ENCODE assay signal across 9 mouse cellular contexts in the genomic region with DNA sequence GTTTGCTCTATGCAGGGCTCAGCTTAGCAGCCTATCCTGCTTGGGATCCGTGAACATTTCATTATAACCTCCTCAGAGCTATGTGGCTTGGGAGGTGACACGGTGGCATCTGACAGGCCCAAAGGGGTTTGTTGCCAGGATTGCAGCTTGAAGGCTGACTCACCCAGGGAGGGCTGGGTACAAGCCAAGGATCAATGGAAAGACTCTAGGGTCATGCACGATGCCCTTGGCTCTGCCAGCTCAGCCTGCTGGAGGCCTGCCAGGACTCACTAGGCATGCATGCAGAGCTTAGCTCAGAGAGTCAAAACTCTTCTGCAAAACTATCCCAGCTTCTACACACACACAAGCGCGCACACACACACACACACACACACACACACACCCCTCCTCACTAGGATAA. TPM values are rescaled to one million over a fixed set of nuclear protein-coding genes. Genes with fewer than 3 reads are reported as not detected.
A peak's percentile ranks its signal among the peaks of the same experiment; 100 is the strongest.
DNase-seq lines count a peak whose midpoint lies in the region; ATAC-seq and TF ChIP-seq lines count a peak whose summit lies in the region.
"Had no signal": no experiment of that assay in that cellular context is flagged by ENCODE, and none has a peak within 500 bp of the region (broad histone marks: within the 10 kb centered on the region; RNA-seq: fewer than 3 reads in every experiment).

No protein-coding gene starts in this region.

- no peaks in the 10 kb centered on the region for H3K4me1 ChIP-seq in kidney, embryonic 14.5 days (ENCODE audit: control insufficient read depth, insufficient read depth, low read length)
- H3K4me1 ChIP-seq in kidney, postnatal 0 days (replicated peaks; ENCODE audit: insufficient read depth, low read length), result no peaks in the 10 kb centered on the region
- H3K4me1 ChIP-seq in midbrain, embryonic 15.5 days, result peaks cover 3% of the 10 kb centered on the region; the same call in 1 of the 2 replicates
- H3K4me1 ChIP-seq in liver, embryonic 12.5 days, result no peaks in the 10 kb centered on the region

- TF ChIP-seq CTCF in kidney, postnatal 0 days (IDR thresholded peaks at IDR 0.05; ENCODE audit: low read depth), result no peak

- H3K4me3 ChIP-seq in kidney, embryonic 14.5 days (ENCODE audit: low read length), result no peak overlapping the region
- H3K4me3 ChIP-seq in kidney, postnatal 0 days (replicated peaks; ENCODE audit: low read depth, low read length), result no peak overlapping the region
- no peak overlapping the region for H3K4me3 ChIP-seq in midbrain, embryonic 15.5 days
- no peak overlapping the region for H3K4me3 ChIP-seq in liver, embryonic 12.5 days
- H3K4me3 ChIP-seq: limb, embryonic 13.5 days had no signal

- H3K4me2 ChIP-seq in kidney, embryonic 14.5 days (replicated peaks; ENCODE audit: low read depth, low read length), result no peak overlapping the region
- H3K4me2 ChIP-seq in kidney, postnatal 0 days (ENCODE audit: low read length), result no peak overlapping the region
- no peak overlapping the region for H3K4me2 ChIP-seq in midbrain, embryonic 15.5 days
- H3K4me2 ChIP-seq in liver, embryonic 12.5 days, result no peak overlapping the region
- H3K4me2 ChIP-seq: limb, embryonic 13.5 days had no signal

- no peaks in the 10 kb centered on the region for H3K9me3 ChIP-seq in kidney, embryonic 14.5 days (ENCODE audit: control insufficient read depth, low read length)
- H3K9me3 ChIP-seq in kidney, postnatal 0 days (replicated peaks; ENCODE audit: low read length), result no peaks in the 10 kb centered on the region
- H3K9me3 ChIP-seq in midbrain, embryonic 15.5 days, result no peaks in the 10 kb centered on the region
- no peaks in the 10 kb centered on the region for H3K9me3 ChIP-seq in liver, embryonic 12.5 days (replicated peaks)
- H3K9me3 ChIP-seq: limb, embryonic 13.5 days had no signal

- H3K27me3 ChIP-seq in kidney, embryonic 14.5 days (ENCODE audit: control insufficient read depth, insufficient read depth, low read length), result no peaks in the 10 kb centered on the region
- no peaks in the 10 kb centered on the region for H3K27me3 ChIP-seq in kidney, postnatal 0 days (ENCODE audit: insufficient read depth, low read length)
- no peaks in the 10 kb centered on the region for H3K27me3 ChIP-seq in midbrain, embryonic 15.5 days (replicated peaks)
- no peaks in the 10 kb centered on the region for H3K27me3 ChIP-seq in liver, embryonic 12.5 days (replicated peaks)
- H3K27me3 ChIP-seq: limb, embryonic 13.5 days had no signal

- intact Hi-C loops in gastrocnemius, postnatal 36 days (cut with DNase I), result no loop called here

- H3K36me3 ChIP-seq in kidney, embryonic 14.5 days (ENCODE audit: control insufficient read depth, insufficient read depth, low read length), result no peaks in the 10 kb centered on the region
- H3K36me3 ChIP-seq in kidney, postnatal 0 days (ENCODE audit: insufficient read depth, low read length), result no peaks in the 10 kb centered on the region
- no peaks in the 10 kb centered on the region for H3K36me3 ChIP-seq in midbrain, embryonic 15.5 days (replicated peaks)
- no peaks in the 10 kb centered on the region for H3K36me3 ChIP-seq in liver, embryonic 12.5 days

- H3K9ac ChIP-seq in kidney, embryonic 14.5 days (ENCODE audit: low read depth, low read length), result no peak overlapping the region
- H3K9ac ChIP-seq in kidney, postnatal 0 days (ENCODE audit: low read depth, low read length), result no peak overlapping the region
- no peak overlapping the region for H3K9ac ChIP-seq in midbrain, embryonic 15.5 days
- no peak overlapping the region for H3K9ac ChIP-seq in liver, embryonic 12.5 days
- H3K9ac ChIP-seq: limb, embryonic 13.5 days had no signal

- ATAC-seq in kidney, embryonic 14.5 days (ENCODE audit: low FRiP score, low TSS enrichment), result no peak
- ATAC-seq in kidney, postnatal 0 days (replicated peaks; ENCODE audit: low FRiP score, low read depth), result peak; percentile 82
- ATAC-seq in midbrain, embryonic 15.5 days (replicated peaks), result 0 out of 2 replicates have a peak, but pooled peaks have one; percentile 30
- ATAC-seq in liver, embryonic 12.5 days, result no peak

- no peak overlapping the region for H3K27ac ChIP-seq in kidney, embryonic 14.5 days (ENCODE audit: low read depth, low read length)
- 0 out of 2 replicates have a peak overlapping the region, but pooled peaks have one; percentile 25 for H3K27ac ChIP-seq in kidney, postnatal 0 days
- no peak overlapping the region for H3K27ac ChIP-seq in midbrain, embryonic 15.5 days
- no peak overlapping the region for H3K27ac ChIP-seq in liver, embryonic 12.5 days
- H3K27ac ChIP-seq: limb, embryonic 13.5 days had no signal

- peak; percentile 92 for DNase-seq in kidney, adult 11 months
- DNase-seq in adrenal gland, postnatal 36 days, result peak; percentile 98 to 99
- DNase-seq in gastrocnemius, postnatal 36 days, result peak; percentile 42 to 74
- DNase-seq in kidney, postnatal 0 days (ENCODE audit: low spot score), result peak; percentile 40
- DNase-seq in urinary bladder, postnatal 14 days (ENCODE audit: low spot score), result peak; percentile 93

- 84% methylated on average over 5 of the region's 5 CpGs for WGBS in kidney, embryonic 14.5 days
- 64% methylated on average over 5 of the region's 5 CpGs for WGBS in kidney, postnatal 0 days
- WGBS in midbrain, embryonic 15.5 days, result 58% methylated on average over 5 of the region's 5 CpGs
- 68% methylated on average over 5 of the region's 5 CpGs for WGBS in liver, embryonic 12.5 days (ENCODE audit: insufficient replicate concordance)

RNA-seq across cellular contexts. Expression of a gene that starts 25.5 kb away (rescaled TPM):
- 1.9 and 5.8 TPM in 2 replicates for polyA plus RNA-seq in kidney, embryonic 14.5 days (2014; fragmentation: Nextera tagmentation; extraction: Ambion mirVana)
- 1 to 10 TPM; 4.3 to 8.8 TPM for total RNA-seq in adrenal gland, postnatal 36 days (2021)
- 1 to 10 TPM; 1.7 TPM for total RNA-seq in gastrocnemius, postnatal 36 days (2021)
- polyA plus RNA-seq in kidney, postnatal 0 days (2015; fragmentation: Nextera tagmentation; extraction: Ambion mirVana), result 4.9 and 5.8 TPM in 2 replicates
- polyA plus RNA-seq in midbrain, embryonic 15.5 days (2015; fragmentation: Nextera tagmentation; extraction: Ambion mirVana), result 6.4 and 7.3 TPM in 2 replicates
- 0.99 and 1.5 TPM in 2 replicates for polyA plus RNA-seq in liver, embryonic 12.5 days (2016; fragmentation: Nextera tagmentation; extraction: Ambion mirVana)

RNA-seq across cellular contexts. Expression of a gene that starts 45.6 kb away (rescaled TPM):
- 0.35 and 0.40 TPM in 2 replicates for polyA plus RNA-seq in kidney, embryonic 14.5 days (2014; fragmentation: Nextera tagmentation; extraction: Ambion mirVana)
- under 1 TPM; 0.07 to 0.49 TPM for total RNA-seq in adrenal gland, postnatal 36 days (2021)
- total RNA-seq in gastrocnemius, postnatal 36 days (2021), result 1 to 10 TPM; 2.3 to 6.7 TPM
- polyA plus RNA-seq in kidney, postnatal 0 days (2015; fragmentation: Nextera tagmentation; extraction: Ambion mirVana), result 0.66 and 0.80 TPM in 2 replicates
- polyA plus RNA-seq in midbrain, embryonic 15.5 days (2015; fragmentation: Nextera tagmentation; extraction: Ambion mirVana), result 1.7 and 2.4 TPM in 2 replicates
- polyA plus RNA-seq in liver, embryonic 12.5 days (2016; fragmentation: Nextera tagmentation; extraction: Ambion mirVana), result 0.13 and 0.16 TPM in 2 replicates

Comparison
In these comparisons a context has a peak if more than half of its experiments do, and no peak if none do; other contexts are left out.
1. ATAC-seq: peak in kidney, postnatal 0 days (single experiment) and midbrain, embryonic 15.5 days (single experiment); none in kidney, embryonic 14.5 days (single experiment) and liver, embryonic 12.5 days (single experiment).
2. DNase-seq: peak in every context shown above with its lines; median percentile 98 in adrenal gland, postnatal 36 days; 93 in urinary bladder, postnatal 14 days; 92 in kidney, adult 11 months; 58 in gastrocnemius, postnatal 36 days; 40 in kidney, postnatal 0 days.